Mouse (Mus musculus) olfactory bulb, adult 2 months (tissue): ENCODE data around the gene Zdhhc19. TPM values are rescaled to one million over a fixed set of nuclear protein-coding genes. Genes with fewer than 3 reads are reported as not detected.

Source experiments
- H3K27ac ChIP-seq: fragments of 200-500 bp; 2 replicates; pipeline ENCODE4 v1.5.1; 2012; ENCODE audit warnings: low read depth, low read length; ENCODE audit not compliant: insufficient read depth
- H3K4me1 ChIP-seq: fragments of 200-500 bp; 2 replicates; pipeline ENCODE4 v1.6.1; 2012; ENCODE audit warnings: low read length; ENCODE audit not compliant: control insufficient read depth, insufficient read depth
- H3K4me3 ChIP-seq: fragments of 200-500 bp; 2 replicates; pipeline ENCODE4 v1.5.1; 2012; ENCODE audit warnings: mild to moderate bottlenecking, low read depth, low read length, moderate library complexity; ENCODE audit not compliant: insufficient read depth
- CTCF ChIP-seq: fragments of 200-500 bp; IDR thresholded peaks from 2 replicates; pipeline ENCODE4 v1.5.1; 2012; ENCODE audit warnings: low read depth, mild to moderate bottlenecking, low read length, moderate library complexity; ENCODE audit not compliant: insufficient read depth
- POLR2A ChIP-seq: fragments of 200-500 bp; IDR thresholded peaks from 2 replicates; pipeline ENCODE4 v1.6.1; 2012; ENCODE audit warnings: mild to moderate bottlenecking, low read depth, low read length, moderate library complexity; ENCODE audit not compliant: insufficient read depth
- whole genome bisulfite sequencing: fragments of 180-500 bp; shearing (Covaris S2); methylation state at CpG from one replicate; pipeline ENCODE4 v1.1.7; 2018; 5-methylcytosine and 5-hydroxymethylcytosine counted together
- polyA plus RNA-seq: library from polyadenylated mRNA; stranded (reverse); fragments of >200 nt; gene quantifications from 2 replicates; pipeline ENCODE4 v1.2.4, GENCODE M21; 2012; ENCODE audit warnings: low replicate concordance; ENCODE audit not compliant: missing spikeins, insufficient read depth, insufficient read length

The Zdhhc19 gene
- polyA plus RNA-seq, 1 experiment = not detected

- Histone ChIP-seq H3K4me3 (no peak overlapping the region), H3K4me1 (peaks cover 2% of the 10 kb centered on the region; the same call in 1 of the 2 replicates), H3K27ac (no peak overlapping the region)
- no peak for TF ChIP-seq CTCF
- TF ChIP-seq POLR2A = no peak
- WGBS = 79% methylated on average over 5 of the region's 5 CpGs
These were observed 42.0 kb downstream of the Zdhhc19 start for GRCm38 (mm10) chr16:32537867-32538660.

DNA sequence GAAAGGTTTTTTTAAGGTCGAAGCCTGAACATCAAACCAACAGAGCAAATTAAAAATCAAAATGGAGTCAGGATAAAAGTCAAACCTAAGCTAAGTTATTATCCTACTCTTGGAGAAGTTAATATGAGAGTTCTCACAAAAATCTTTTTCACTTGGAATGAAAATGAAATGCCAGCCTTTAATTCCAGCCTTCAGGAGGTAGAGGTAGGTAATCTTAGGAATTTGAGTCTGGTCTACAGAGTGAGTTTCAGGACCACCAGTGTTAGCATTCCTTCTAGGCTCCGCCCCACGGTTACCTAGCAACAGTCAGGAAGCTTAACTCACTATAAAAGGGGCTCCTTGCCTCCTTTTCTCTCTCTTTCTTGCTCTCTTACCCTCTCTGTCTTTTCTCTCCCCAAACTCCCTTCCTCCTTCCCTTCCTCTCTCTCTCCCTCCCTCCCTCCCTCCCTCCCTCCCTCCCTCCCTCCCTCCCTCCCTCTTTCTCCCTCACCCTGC lies 42.7 kb downstream of the Zdhhc19 start:
- Histone ChIP-seq H3K4me3 (no peak overlapping the region), H3K4me1 (peaks cover 2% of the 10 kb centered on the region; the same call in 1 of the 2 replicates), H3K27ac (no peak overlapping the region)
- TF ChIP-seq CTCF (no peak), POLR2A (no peak)
- 47% methylated on average over 3 of the region's 3 CpGs for WGBS

GRCm38 (mm10) chr16:32541338-32542179 lies 45.5 kb downstream of the Zdhhc19 start:
- TF ChIP-seq CTCF = no peak
- TF ChIP-seq POLR2A = no peak
- no peaks in the 10 kb centered on the region for H3K4me1 ChIP-seq
- 86% methylated on average over 6 of the region's 6 CpGs for WGBS
- H3K27ac ChIP-seq = no peak overlapping the region
- no peak overlapping the region for H3K4me3 ChIP-seq

- Histone ChIP-seq H3K4me1 (0 out of 2 replicates have a peak, but pooled peaks cover 2% of the 10 kb centered on the region), H3K27ac (no peak overlapping the region), H3K4me3 (no peak overlapping the region)
- TF ChIP-seq POLR2A (no peak), CTCF (no peak)
- 93% methylated on average over 3 of the region's 3 CpGs for WGBS
These were observed 47.4 kb downstream of the Zdhhc19 start for GRCm38 (mm10) chr16:32543422-32543821.

DNA sequence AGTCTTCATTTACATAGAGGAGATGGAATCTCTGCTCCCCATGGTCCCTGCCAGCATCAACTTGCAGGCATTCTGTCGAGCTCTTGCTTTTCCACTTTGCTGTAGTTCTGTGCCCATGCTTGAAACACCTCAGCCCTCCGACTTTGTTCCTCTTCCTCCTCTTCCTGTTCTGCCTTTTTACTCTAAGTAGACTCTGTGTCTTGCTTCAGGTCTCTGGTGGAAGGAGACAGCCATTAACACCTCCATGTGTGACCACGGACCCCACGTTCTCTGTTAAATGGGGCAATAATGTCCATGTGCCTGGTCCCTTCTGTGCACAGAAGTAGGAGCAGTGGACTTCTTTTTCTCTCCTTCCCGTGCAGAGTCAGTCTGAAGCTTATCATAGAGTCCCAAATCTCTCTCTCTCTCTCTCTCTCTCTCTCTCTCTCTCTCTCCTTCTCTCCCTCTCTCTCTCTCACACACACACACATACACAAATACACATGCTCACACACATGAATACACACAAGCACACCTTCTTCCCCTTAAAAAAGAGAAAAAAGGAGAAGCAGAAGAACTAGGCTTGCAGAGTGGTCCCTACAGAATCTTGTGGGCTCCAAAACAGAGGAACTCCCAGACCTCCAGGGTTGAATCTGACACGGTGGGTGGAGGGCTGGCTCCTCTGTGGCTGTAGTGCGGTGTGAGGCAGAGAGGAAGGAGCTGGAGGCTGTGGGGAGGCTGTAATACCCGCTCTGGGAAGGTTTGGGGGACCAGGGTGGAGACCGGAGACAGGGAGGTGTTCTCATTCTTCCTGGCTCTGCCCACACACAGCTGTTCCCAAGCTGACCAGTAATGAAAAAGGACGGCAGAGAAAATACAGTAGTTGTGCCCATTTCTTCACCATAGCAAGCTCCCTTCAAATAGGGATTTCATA lies 51.3 kb downstream of the Zdhhc19 start:
- TF ChIP-seq POLR2A = no peak
- TF ChIP-seq CTCF = no peak
- 65% methylated on average over 10 of the region's 10 CpGs for WGBS
- Histone ChIP-seq H3K4me3 (no peak overlapping the region), H3K4me1 (0 out of 2 replicates have a peak, but pooled peaks cover 2% of the 10 kb centered on the region), H3K27ac (no peak overlapping the region)

GRCm38 (mm10) chr16:32550084-32550483 lies 54.0 kb downstream of the Zdhhc19 start:
- no peak for TF ChIP-seq CTCF
- TF ChIP-seq POLR2A = no peak
- Histone ChIP-seq H3K27ac (no peak overlapping the region), H3K4me3 (no peak overlapping the region), H3K4me1 (0 out of 2 replicates have a peak, but pooled peaks cover 2% of the 10 kb centered on the region)
- 90% methylated on average over 4 of the region's 4 CpGs for WGBS

DNA sequence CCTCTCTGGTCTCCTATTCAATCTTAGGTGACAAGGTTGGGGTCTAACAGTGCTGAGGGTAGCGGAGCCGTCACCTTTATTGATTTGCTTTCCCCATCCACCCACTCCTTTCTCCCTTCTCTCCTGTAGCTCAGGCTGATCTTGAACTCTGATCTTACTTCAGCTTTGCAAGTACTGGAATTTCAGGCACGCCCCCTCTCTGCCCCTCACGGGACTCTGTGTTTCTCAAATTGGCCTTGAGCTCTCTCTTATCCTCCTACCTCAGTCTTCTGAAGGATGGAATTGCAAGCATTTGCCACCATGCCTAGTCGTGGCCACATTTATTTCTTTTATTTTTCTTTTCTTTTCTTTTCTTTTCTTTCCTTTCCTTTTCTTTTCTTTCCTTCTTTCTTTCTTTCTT lies 54.4 kb downstream of the Zdhhc19 start:
- TF ChIP-seq CTCF = no peak
- no peak for TF ChIP-seq POLR2A
- WGBS = 87% methylated on average over 5 of the region's 5 CpGs
- H3K4me1 ChIP-seq = 0 out of 2 replicates have a peak, but pooled peaks cover 2% of the 10 kb centered on the region
- no peak overlapping the region for H3K4me3 ChIP-seq
- no peak overlapping the region for H3K27ac ChIP-seq

DNA sequence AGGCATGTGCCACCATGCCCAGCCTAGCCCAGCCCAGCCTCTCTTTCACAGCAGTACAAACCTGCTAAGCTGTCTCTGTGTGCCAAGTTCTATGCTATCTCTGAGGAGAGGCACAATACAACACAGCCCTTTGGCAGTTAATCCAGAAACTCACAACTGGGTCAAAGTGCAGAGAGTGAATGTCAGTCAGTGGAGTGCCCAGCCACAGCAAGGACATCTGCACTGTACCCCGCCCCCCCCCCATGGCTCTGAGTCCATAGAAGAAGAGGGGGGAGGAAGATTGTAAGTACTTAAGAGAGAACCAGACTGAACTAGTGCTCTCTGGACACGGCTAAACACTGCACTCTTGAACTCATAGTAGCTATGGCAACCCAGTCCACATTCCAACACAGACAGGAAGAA lies 55.3 kb downstream of the Zdhhc19 start:
- Histone ChIP-seq H3K4me1 (0 out of 2 replicates have a peak, but pooled peaks cover 2% of the 10 kb centered on the region), H3K4me3 (no peak overlapping the region), H3K27ac (no peak overlapping the region)
- TF ChIP-seq POLR2A (no peak), CTCF (no peak)
- WGBS = 73% methylated on average over 2 of the region's 2 CpGs
